Mouse (Mus musculus) heart, embryonic 13.5 days (tissue): ENCODE data around the gene Med9. TPM values are rescaled to one million over a fixed set of nuclear protein-coding genes. Genes with fewer than 3 reads are reported as not detected.

Experiments used
- ATAC-seq: fragments of 200-750 bp; cut with Nextera tagmentation; 2 replicates; pipeline ENCODE4 v1.8.0; 2017; ENCODE audit warnings: moderate TSS enrichment; ENCODE audit not compliant: insufficient number of reproducible peaks, low FRiP score, low TSS enrichment; ENCODE audit errors: extremely low read depth
- H3K27ac ChIP-seq: fragments of 300-500 bp; sonication (generic); replicated peaks from 2 replicates; pipeline ENCODE4 v1.5.1; 2015; ENCODE audit warnings: moderate library complexity, mild to moderate bottlenecking, inconsistent platforms
- H3K27me3 ChIP-seq: fragments of 300-500 bp; sonication (generic); replicated peaks from 2 replicates; pipeline ENCODE4 v1.6.1; 2015; ENCODE audit warnings: mild to moderate bottlenecking, inconsistent platforms
- H3K36me3 ChIP-seq: fragments of 300-500 bp; sonication (generic); 2 replicates; pipeline ENCODE4 v1.6.1; 2015; ENCODE audit warnings: mild to moderate bottlenecking, inconsistent platforms
- H3K4me1 ChIP-seq: fragments of 300-500 bp; sonication (generic); 2 replicates; pipeline ENCODE4 v1.6.1; 2015; ENCODE audit warnings: inconsistent platforms
- H3K4me2 ChIP-seq: fragments of 300-500 bp; sonication (generic); 2 replicates; pipeline ENCODE4 v1.6.1; 2015; ENCODE audit warnings: inconsistent platforms, mild to moderate bottlenecking, moderate library complexity
- H3K4me3 ChIP-seq: fragments of 300-500 bp; sonication (generic); 2 replicates; pipeline ENCODE4 v1.5.1; 2015; ENCODE audit warnings: moderate library complexity, mild to moderate bottlenecking, inconsistent platforms
- H3K9ac ChIP-seq: fragments of 300-500 bp; sonication (generic); 2 replicates; pipeline ENCODE4 v1.6.1; 2015; ENCODE audit warnings: inconsistent platforms, mild to moderate bottlenecking, moderate library complexity
- H3K9me3 ChIP-seq: fragments of 300-500 bp; sonication (generic); 2 replicates; pipeline ENCODE4 v1.6.1; 2016; ENCODE audit warnings: inconsistent platforms
- WGBS: fragments of 180-500 bp; shearing (Covaris S2); methylation state at CpG from one replicate; pipeline ENCODE4 v1.1.7; 2015; ENCODE audit warnings: mixed read lengths; 5-methylcytosine and 5-hydroxymethylcytosine counted together
- polyA plus RNA-seq: library from polyadenylated mRNA; unstranded; fragments of >200 nt; fragmentation: Nextera tagmentation; extraction: Ambion mirVana; gene quantifications from 2 replicates; pipeline ENCODE4 v1.2.1, GENCODE M21; 2015

The Med9 gene
- polyA plus RNA-seq, 1 experiment from 2014 or later: 42.6 TPM

- Histone ChIP-seq H3K4me3 (peak overlapping the region; percentile 57), H3K9ac (peak overlapping the region; percentile 77), H3K36me3 (peaks cover 23% of the 10 kb centered on the region), H3K4me1 (peaks cover 54% of the 10 kb centered on the region), H3K9me3 (no peaks in the 10 kb centered on the region), H3K4me2 (peak overlapping the region; percentile 80), H3K27ac (peak overlapping the region; percentile 87), H3K27me3 (peaks cover 13% of the 10 kb centered on the region; the same call in 1 of the 2 replicates)
- 0 out of 2 replicates have a peak, but pooled peaks have one; percentile 18 for ATAC-seq
- WGBS: 31% methylated on average over 25 of the region's 25 CpGs
Observed at GRCm38 (mm10) chr11:59965227-59966101, 17.5 kb downstream of the Med9 start.

GRCm38 (mm10) chr11:59966102-59966483 is 18.1 kb downstream of the Med9 start:
- Histone ChIP-seq H3K27ac (no peak overlapping the region), H3K36me3 (peaks cover 17% of the 10 kb centered on the region), H3K9ac (peak overlapping the region; percentile 15; the same call in 1 of the 2 replicates), H3K9me3 (no peaks in the 10 kb centered on the region), H3K4me2 (no peak overlapping the region), H3K27me3 (peaks cover 13% of the 10 kb centered on the region; the same call in 1 of the 2 replicates), H3K4me3 (no peak overlapping the region), H3K4me1 (peaks cover 54% of the 10 kb centered on the region)
- WGBS: 73% methylated on average over 4 of the region's 4 CpGs
- ATAC-seq: no peak

GRCm38 (mm10) chr11:59967765-59968164 is 19.8 kb downstream of the Med9 start:
- WGBS: 72% methylated on average over 1 of the region's 1 CpGs
- H3K9ac ChIP-seq: no peak overlapping the region
- no peaks in the 10 kb centered on the region for H3K9me3 ChIP-seq
- no peak for ATAC-seq
- H3K4me1 ChIP-seq: peaks cover 51% of the 10 kb centered on the region
- no peak overlapping the region for H3K4me2 ChIP-seq
- H3K27ac ChIP-seq: no peak overlapping the region
- no peak overlapping the region for H3K4me3 ChIP-seq
- peaks cover under 1% of the 10 kb centered on the region for H3K36me3 ChIP-seq
- H3K27me3 ChIP-seq: peaks cover 9% of the 10 kb centered on the region; the same call in 1 of the 2 replicates

GRCm38 (mm10) chr11:59970780-59971179 is 22.8 kb downstream of the Med9 start:
- Histone ChIP-seq H3K4me2 (no peak overlapping the region), H3K27ac (peak overlapping the region; percentile 86; the same call in 1 of the 2 replicates), H3K9me3 (no peaks in the 10 kb centered on the region), H3K9ac (peak overlapping the region; percentile 12; the same call in 1 of the 2 replicates), H3K4me3 (no peak overlapping the region), H3K36me3 (no peaks in the 10 kb centered on the region), H3K27me3 (no peaks in the 10 kb centered on the region), H3K4me1 (peaks cover 30% of the 10 kb centered on the region)
- 59% methylated on average over 4 of the region's 5 CpGs for WGBS
- ATAC-seq: no peak

GRCm38 (mm10) chr11:59971691-59972090 is 23.7 kb downstream of the Med9 start:
- WGBS: 29% methylated on average over 2 of the region's 2 CpGs
- H3K4me3 ChIP-seq: no peak overlapping the region
- peak; percentile 47; the same call in 1 of the 2 replicates for ATAC-seq
- peak overlapping the region; percentile 86 for H3K27ac ChIP-seq
- no peaks in the 10 kb centered on the region for H3K9me3 ChIP-seq
- peak overlapping the region; percentile 12; the same call in 1 of the 2 replicates for H3K9ac ChIP-seq
- H3K36me3 ChIP-seq: no peaks in the 10 kb centered on the region
- no peak overlapping the region; the same call in 1 of the 2 replicates for H3K4me2 ChIP-seq
- H3K27me3 ChIP-seq: no peaks in the 10 kb centered on the region
- peaks cover 21% of the 10 kb centered on the region for H3K4me1 ChIP-seq

GRCm38 (mm10) chr11:59973389-59973788 is 25.4 kb downstream of the Med9 start:
- 79% methylated on average over 5 of the region's 5 CpGs for WGBS
- no peak for ATAC-seq
- H3K4me2 ChIP-seq: no peak overlapping the region
- H3K9ac ChIP-seq: no peak overlapping the region
- H3K9me3 ChIP-seq: no peaks in the 10 kb centered on the region
- peaks cover 21% of the 10 kb centered on the region for H3K4me1 ChIP-seq
- no peaks in the 10 kb centered on the region for H3K27me3 ChIP-seq
- H3K36me3 ChIP-seq: no peaks in the 10 kb centered on the region
- H3K27ac ChIP-seq: no peak overlapping the region
- H3K4me3 ChIP-seq: no peak overlapping the region

- Histone ChIP-seq H3K4me3 (no peak overlapping the region), H3K27me3 (no peaks in the 10 kb centered on the region), H3K36me3 (no peaks in the 10 kb centered on the region), H3K4me2 (no peak overlapping the region), H3K27ac (no peak overlapping the region), H3K9me3 (no peaks in the 10 kb centered on the region), H3K9ac (no peak overlapping the region), H3K4me1 (peaks cover 23% of the 10 kb centered on the region)
- ATAC-seq: no peak
- 60% methylated on average over 10 of the region's 10 CpGs for whole genome bisulfite sequencing
Observed at GRCm38 (mm10) chr11:59975241-59975640, 27.2 kb downstream of the Med9 start.

GRCm38 (mm10) chr11:59977831-59978230 is 29.8 kb downstream of the Med9 start:
- WGBS: 61% methylated on average over 5 of the region's 5 CpGs
- Histone ChIP-seq H3K4me1 (0 out of 2 replicates have a peak, but pooled peaks cover 2% of the 10 kb centered on the region), H3K27ac (no peak overlapping the region), H3K4me3 (no peak overlapping the region), H3K27me3 (no peaks in the 10 kb centered on the region), H3K9ac (no peak overlapping the region), H3K36me3 (no peaks in the 10 kb centered on the region), H3K9me3 (no peaks in the 10 kb centered on the region), H3K4me2 (no peak overlapping the region)
- no peak for ATAC-seq

GRCm38 (mm10) chr11:59989406-59989805 is 41.4 kb downstream of the Med9 start:
- H3K4me2 ChIP-seq: no peak overlapping the region
- H3K4me1 ChIP-seq: peaks cover 12% of the 10 kb centered on the region
- H3K36me3 ChIP-seq: no peaks in the 10 kb centered on the region
- no peaks in the 10 kb centered on the region for H3K9me3 ChIP-seq
- no peak overlapping the region for H3K9ac ChIP-seq
- no peak for ATAC-seq
- H3K27me3 ChIP-seq: no peaks in the 10 kb centered on the region
- H3K4me3 ChIP-seq: no peak overlapping the region
- no peak overlapping the region for H3K27ac ChIP-seq
- 87% methylated on average over 1 of the region's 1 CpGs for WGBS

GRCm38 (mm10) chr11:59991365-59991764 is 43.4 kb downstream of the Med9 start:
- no peak overlapping the region for H3K4me3 ChIP-seq
- peaks cover 19% of the 10 kb centered on the region for H3K4me1 ChIP-seq
- no peak; the same call in 1 of the 2 replicates for ATAC-seq
- peak overlapping the region; percentile 68 for H3K27ac ChIP-seq
- H3K36me3 ChIP-seq: no peaks in the 10 kb centered on the region
- H3K9ac ChIP-seq: no peak overlapping the region
- 27% methylated on average over 8 of the region's 8 CpGs for WGBS
- no peaks in the 10 kb centered on the region for H3K9me3 ChIP-seq
- no peaks in the 10 kb centered on the region for H3K27me3 ChIP-seq
- no peak overlapping the region for H3K4me2 ChIP-seq

- Histone ChIP-seq H3K27me3 (no peaks in the 10 kb centered on the region), H3K9ac (no peak overlapping the region), H3K4me2 (peak overlapping the region; percentile 25; the same call in 1 of the 2 replicates), H3K4me1 (peaks cover 19% of the 10 kb centered on the region), H3K9me3 (no peaks in the 10 kb centered on the region), H3K27ac (no peak overlapping the region; the same call in 1 of the 2 replicates), H3K36me3 (no peaks in the 10 kb centered on the region), H3K4me3 (no peak overlapping the region)
- ATAC-seq: no peak
- WGBS: 25% methylated on average over 9 of the region's 9 CpGs
Observed at GRCm38 (mm10) chr11:59994318-59994717, 46.3 kb downstream of the Med9 start.
